ENCODE assay signal across 9 mouse cellular contexts in genomic region chr5:148239067-148239466, GRCm38 (mm10).
DNase-seq lines count a peak whose midpoint lies in the region; ATAC-seq and TF ChIP-seq lines count a peak whose summit lies in the region.
"Had no signal": no experiment of that assay in that cellular context is flagged by ENCODE, and none has a peak within 500 bp of the region (broad histone marks: within the 10 kb centered on the region; RNA-seq: fewer than 3 reads in every experiment).

No protein-coding gene starts in this region.

- H3K27me3 ChIP-seq in kidney, postnatal 0 days (ENCODE audit: insufficient read depth, low read length), result no peaks in the 10 kb centered on the region
- peaks cover 7% of the 10 kb centered on the region; the same call in 1 of the 2 replicates for H3K27me3 ChIP-seq in kidney, embryonic 15.5 days
- no peaks in the 10 kb centered on the region for H3K27me3 ChIP-seq in MEL (ENCODE audit: control insufficient read depth in 1 of 2, insufficient read depth in 2 of 2, low read length in 2 of 2)
- H3K27me3 ChIP-seq in liver, embryonic 14.5 days (ENCODE audit: control insufficient read depth, insufficient read depth, low read length), result no peaks in the 10 kb centered on the region
- no peaks in the 10 kb centered on the region for H3K27me3 ChIP-seq in stomach, postnatal 0 days (ENCODE audit: control insufficient read depth, insufficient read depth, low read length)
- 0 out of 2 replicates have a peak, but pooled peaks cover 3% of the 10 kb centered on the region for H3K27me3 ChIP-seq in kidney, embryonic 16.5 days (ENCODE audit: insufficient read depth, low read length)

- no peak overlapping the region for H3K4me2 ChIP-seq in kidney, postnatal 0 days (ENCODE audit: low read length)
- no peak overlapping the region for H3K4me2 ChIP-seq in kidney, embryonic 15.5 days
- H3K4me2 ChIP-seq in liver, embryonic 14.5 days (ENCODE audit: low read depth), result no peak overlapping the region
- H3K4me2 ChIP-seq in stomach, postnatal 0 days (replicated peaks; ENCODE audit: low read depth), result no peak overlapping the region
- H3K4me2 ChIP-seq in kidney, embryonic 16.5 days (replicated peaks; ENCODE audit: low read depth, low read length), result no peak overlapping the region
- H3K4me2 ChIP-seq: embryonic facial prominence, embryonic 13.5 days had no signal

- H3K9me3 ChIP-seq in kidney, postnatal 0 days (replicated peaks; ENCODE audit: low read length), result no peaks in the 10 kb centered on the region
- H3K9me3 ChIP-seq in kidney, embryonic 15.5 days (replicated peaks), result no peaks in the 10 kb centered on the region
- H3K9me3 ChIP-seq in MEL (replicated peaks; ENCODE audit: insufficient read depth, low read length), result no peaks in the 10 kb centered on the region
- no peaks in the 10 kb centered on the region for H3K9me3 ChIP-seq in liver, embryonic 14.5 days (ENCODE audit: control insufficient read depth, low read length)
- no peaks in the 10 kb centered on the region for H3K9me3 ChIP-seq in stomach, postnatal 0 days (ENCODE audit: control insufficient read depth, low read length)
- no peaks in the 10 kb centered on the region for H3K9me3 ChIP-seq in kidney, embryonic 16.5 days (ENCODE audit: low read length)
- H3K9me3 ChIP-seq: embryonic facial prominence, embryonic 13.5 days had no signal

- peak; percentile 72 for TF ChIP-seq RAD21 in MEL (IDR thresholded peaks at IDR 0.05; ENCODE audit: low read depth, low read length)

- no peak overlapping the region for H3K4me3 ChIP-seq in kidney, postnatal 0 days (replicated peaks; ENCODE audit: low read depth, low read length)
- H3K4me3 ChIP-seq in kidney, embryonic 15.5 days (replicated peaks), result no peak overlapping the region
- no peak overlapping the region for H3K4me3 ChIP-seq in MEL (ENCODE audit: control insufficient read depth in 1 of 2, insufficient read depth in 1 of 2, low read depth in 2 of 2, low read length in 2 of 2)
- no peak overlapping the region for H3K4me3 ChIP-seq in liver, embryonic 14.5 days (ENCODE audit: insufficient read depth in 1 of 2, low read depth in 2 of 2, low read length in 2 of 2)
- no peak overlapping the region for H3K4me3 ChIP-seq in stomach, postnatal 0 days (ENCODE audit: low read depth, low read length)
- H3K4me3 ChIP-seq in kidney, embryonic 16.5 days (ENCODE audit: low read length), result no peak overlapping the region
- H3K4me3 ChIP-seq: embryonic facial prominence, embryonic 13.5 days had no signal

- no peak for TF ChIP-seq POLR2A in MEL (IDR thresholded peaks at IDR 0.05; ENCODE audit: control insufficient read depth in 1 of 2, insufficient read depth in 1 of 2, low read depth in 1 of 2, low read length in 2 of 2, poor library complexity in 1 of 2)

- DNase-seq in kidney, postnatal 0 days (ENCODE audit: low spot score), result peak; percentile 83
- peak; percentile 48 for DNase-seq in MEL (ENCODE audit: low read depth, low spot score)
- peak; percentile 73 to 82 for DNase-seq in cerebellum, postnatal 10 days
- DNase-seq in liver, embryonic 14.5 days (ENCODE audit: low read depth in 3 of 3, low spot score in 3 of 3), result no peak
- DNase-seq in stomach, postnatal 0 days (ENCODE audit: low spot score), result no peak
- no peak for DNase-seq in urinary bladder, postnatal 10 days (ENCODE audit: low spot score)

- peak; percentile 38; the same call in 1 of the 2 replicates for ATAC-seq in kidney, postnatal 0 days (replicated peaks; ENCODE audit: low FRiP score, low read depth)
- ATAC-seq in kidney, embryonic 15.5 days (replicated peaks; ENCODE audit: low FRiP score), result no peak
- ATAC-seq in liver, embryonic 14.5 days (ENCODE audit: insufficient read depth), result no peak
- no peak for ATAC-seq in stomach, postnatal 0 days (ENCODE audit: low FRiP score, low TSS enrichment)
- ATAC-seq in kidney, embryonic 16.5 days (ENCODE audit: low FRiP score, low TSS enrichment), result no peak

- H3K79me2 ChIP-seq in MEL (ENCODE audit: control insufficient read depth, insufficient read depth, low read length, poor library complexity), result no peaks in the 10 kb centered on the region

- TF ChIP-seq CTCF in kidney, postnatal 0 days (IDR thresholded peaks at IDR 0.05; ENCODE audit: low read depth), result peak; percentile 90
- peak; percentile 6 to 74 (median 55); a peak in 5 of 6 replicates for TF ChIP-seq CTCF in MEL (IDR thresholded peaks at IDR 0.05 in 2 of 3, conservative IDR thresholded peaks at IDR 0.05 in 1 of 3; ENCODE audit: control insufficient read depth in 1 of 3, insufficient read depth in 1 of 3, low read depth in 2 of 3, low read length in 3 of 3, poor library complexity in 1 of 3, severe bottlenecking in 1 of 3)
- TF ChIP-seq CTCF in liver, embryonic 14.5 days (IDR thresholded peaks at IDR 0.05; ENCODE audit: low read depth), result peak; percentile 53
- peak; percentile 89 for TF ChIP-seq CTCF in stomach, postnatal 0 days (IDR thresholded peaks at IDR 0.05; ENCODE audit: low read depth)

- no peak overlapping the region for H3K27ac ChIP-seq in kidney, postnatal 0 days
- H3K27ac ChIP-seq in kidney, embryonic 15.5 days, result no peak overlapping the region
- H3K27ac ChIP-seq in MEL (ENCODE audit: control insufficient read depth, low read depth, low read length), result no peak overlapping the region
- H3K27ac ChIP-seq in liver, embryonic 14.5 days, result no peak overlapping the region
- no peak overlapping the region for H3K27ac ChIP-seq in stomach, postnatal 0 days (replicated peaks)
- H3K27ac ChIP-seq in kidney, embryonic 16.5 days (ENCODE audit: low read length), result no peak overlapping the region
- H3K27ac ChIP-seq: embryonic facial prominence, embryonic 13.5 days had no signal

- no peak for TF ChIP-seq EP300 in MEL (IDR thresholded peaks at IDR 0.05; ENCODE audit: low read depth in 1 of 2, low read length in 2 of 2)
- TF ChIP-seq EP300 in liver, embryonic 14.5 days (IDR thresholded peaks at IDR 0.05; ENCODE audit: low read depth), result no peak
- no peak for TF ChIP-seq EP300 in stomach, postnatal 0 days (optimal IDR thresholded peaks at IDR 0.05)

- no peaks in the 10 kb centered on the region for H3K36me3 ChIP-seq in kidney, postnatal 0 days (ENCODE audit: insufficient read depth, low read length)
- no peaks in the 10 kb centered on the region for H3K36me3 ChIP-seq in kidney, embryonic 15.5 days
- H3K36me3 ChIP-seq in MEL (ENCODE audit: control insufficient read depth in 1 of 2, insufficient read depth in 2 of 2, low read length in 2 of 2), result no peaks in the 10 kb centered on the region
- no peaks in the 10 kb centered on the region for H3K36me3 ChIP-seq in liver, embryonic 14.5 days (replicated peaks; ENCODE audit: control insufficient read depth, insufficient read depth, low read depth)
- H3K36me3 ChIP-seq in stomach, postnatal 0 days (ENCODE audit: control insufficient read depth, insufficient read depth, low read length), result no peaks in the 10 kb centered on the region
- H3K36me3 ChIP-seq in kidney, embryonic 16.5 days (ENCODE audit: insufficient read depth, low read length), result no peaks in the 10 kb centered on the region
- H3K36me3 ChIP-seq: embryonic facial prominence, embryonic 13.5 days had no signal

- H3K9ac ChIP-seq in kidney, postnatal 0 days (ENCODE audit: low read depth, low read length), result no peak overlapping the region
- H3K9ac ChIP-seq in kidney, embryonic 15.5 days, result no peak overlapping the region
- H3K9ac ChIP-seq in MEL (ENCODE audit: control insufficient read depth, low read depth, low read length, poor library complexity, severe bottlenecking), result no peak overlapping the region
- no peak overlapping the region for H3K9ac ChIP-seq in liver, embryonic 14.5 days (replicated peaks)
- H3K9ac ChIP-seq in stomach, postnatal 0 days (ENCODE audit: low read length), result no peak overlapping the region
- no peak overlapping the region for H3K9ac ChIP-seq in kidney, embryonic 16.5 days (replicated peaks; ENCODE audit: low read length)
- H3K9ac ChIP-seq: embryonic facial prominence, embryonic 13.5 days had no signal

- no peaks in the 10 kb centered on the region for H3K4me1 ChIP-seq in kidney, postnatal 0 days (replicated peaks; ENCODE audit: insufficient read depth, low read length)
- H3K4me1 ChIP-seq in kidney, embryonic 15.5 days, result 0 out of 2 replicates have a peak, but pooled peaks cover 6% of the 10 kb centered on the region
- no peaks in the 10 kb centered on the region for H3K4me1 ChIP-seq in MEL (ENCODE audit: control insufficient read depth in 1 of 2, insufficient read depth in 2 of 2, low read length in 2 of 2)
- H3K4me1 ChIP-seq in liver, embryonic 14.5 days (replicated peaks; ENCODE audit: control insufficient read depth in 2 of 2, insufficient read depth in 2 of 2, low read length in 1 of 2), result no peaks in the 10 kb centered on the region
- no peaks in the 10 kb centered on the region for H3K4me1 ChIP-seq in stomach, postnatal 0 days (replicated peaks; ENCODE audit: control insufficient read depth, insufficient read depth)
- H3K4me1 ChIP-seq in kidney, embryonic 16.5 days (ENCODE audit: insufficient read depth, low read length), result no peaks in the 10 kb centered on the region
- H3K4me1 ChIP-seq: embryonic facial prominence, embryonic 13.5 days had no signal

TF ChIP-seq in MEL, 35 proteins besides CTCF, POLR2A, EP300 and RAD21:
- TF ChIP-seq SMC3 (IDR thresholded peaks at IDR 0.05; ENCODE audit: low read depth, low read length), result peak; percentile 68
- TF ChIP-seq CHD2 (IDR thresholded peaks at IDR 0.05; ENCODE audit: low read length), result no peak
- TF ChIP-seq GABPA (IDR thresholded peaks at IDR 0.05; ENCODE audit: low read depth, low read length), result no peak
- TF ChIP-seq MAFK (IDR thresholded peaks at IDR 0.05; ENCODE audit: borderline replicate concordance, low read depth, low read length), result no peak
- TF ChIP-seq ZC3H11A (IDR thresholded peaks at IDR 0.05; ENCODE audit: low read depth, low read length), result peak; percentile 46; the same call in 1 of the 2 replicates
- no peak for TF ChIP-seq ZNF384 (IDR thresholded peaks at IDR 0.05; ENCODE audit: low read depth, low read length)
- no peak for TF ChIP-seq MAX (IDR thresholded peaks at IDR 0.05; ENCODE audit: low read length)
- no peak for TF ChIP-seq POLR2AphosphoS5 (IDR thresholded peaks at IDR 0.05; ENCODE audit: borderline replicate concordance, low read depth, low read length)
- TF ChIP-seq MYB (IDR thresholded peaks at IDR 0.05; ENCODE audit: low read depth, low read length), result no peak
- no peak for TF ChIP-seq ELF1 (IDR thresholded peaks at IDR 0.05; ENCODE audit: low read depth, low read length)
- TF ChIP-seq TAL1 (IDR thresholded peaks at IDR 0.05; ENCODE audit: low read length), result no peak
TF ChIP-seq in MEL: peak in this region for 2.

Comparison
In these comparisons a context has a peak if more than half of its experiments do, and no peak if none do; other contexts are left out.
1. DNase-seq: peak in kidney, postnatal 0 days (single experiment), MEL (single experiment) and cerebellum, postnatal 10 days (2 of 2); none in liver, embryonic 14.5 days (0 of 3), stomach, postnatal 0 days (single experiment) and urinary bladder, postnatal 10 days (single experiment).
2. Peak in every context shown above with its lines, with median percentiles within 50 percentile points of each other: CTCF ChIP-seq.